Mouse (Mus musculus) liver, embryonic 14.5 days (tissue): ENCODE measurements around the gene Shank2.

ENCODE experiments used
- CTCF ChIP-seq: IDR thresholded peaks from 2 replicates; pipeline ENCODE4 v1.5.1; 2016; ENCODE audit warnings: antibody characterized with exemption, low read depth, control low read depth
- EP300 ChIP-seq: IDR thresholded peaks from 2 replicates; pipeline ENCODE4 v1.6.1; 2016; ENCODE audit warnings: antibody characterized with exemption, low read depth

- TF ChIP-seq CTCF (no peak), EP300 (no peak)
Observed at GRCm38 (mm10) chr7:144070162-144070949, 68.6 kb downstream of the Shank2 start.
